Mouse (Mus musculus) erythroblast, embryonic 14.5 days (primary cell): ENCODE measurements around the gene Gipc2.

Experiments
- GATA1 ChIP-seq: IDR thresholded peaks from 2 replicates; pipeline ENCODE4 v1.6.1; 2012; ENCODE audit warnings: low read length, inconsistent platforms, mixed read lengths
- TAL1 ChIP-seq: IDR thresholded peaks from 3 replicates; pipeline ENCODE4 v1.6.1; 2012; ENCODE audit warnings: low read length, inconsistent platforms, mixed read lengths

GRCm38 (mm10) chr3:152142146-152142545, 23.9 kb downstream of the Gipc2 start:
- TF ChIP-seq GATA1 (no peak), TAL1 (no peak)
